Comparison of ENCODE assay signal across 17 mouse cellular contexts in genomic region chr6:33409586-33409985, GRCm38 (mm10).
"Had no signal": no experiment of that assay in that cellular context is flagged by ENCODE, and none has a peak within 500 bp of the region (broad histone marks: within the 10 kb centered on the region; RNA-seq: fewer than 3 reads in every experiment).

No protein-coding gene starts in this region.

- H3K27me3 ChIP-seq: liver, embryonic 15.5 days; neural tube, embryonic 15.5 days had no signal

- H3K9ac ChIP-seq: liver, embryonic 15.5 days; neural tube, embryonic 15.5 days had no signal

- H3K4me2 ChIP-seq: liver, embryonic 11.5 days; liver, embryonic 15.5 days; neural tube, embryonic 15.5 days had no signal

- ATAC-seq: lung, postnatal 0 days had no signal

- H3K27ac ChIP-seq: limb, embryonic 10.5 days; liver, embryonic 15.5 days; neural tube, embryonic 15.5 days; stomach, postnatal 0 days had no signal

- H3K4me3 ChIP-seq: limb, embryonic 10.5 days; liver, embryonic 15.5 days; myocyte; neural tube, embryonic 15.5 days had no signal

- H3K36me3 ChIP-seq: limb, embryonic 10.5 days; liver, embryonic 15.5 days; neural tube, embryonic 15.5 days had no signal

- H3K4me1 ChIP-seq: liver, embryonic 15.5 days had no signal

- DNase-seq: kidney, adult 9 months; kidney, postnatal 25 days; layer of hippocampus, adult 9-11 months; layer of hippocampus, postnatal 36 days; lung, adult 2 months; lung, postnatal 36 days; midbrain, embryonic 14.5 days; right cerebral cortex, adult 18-20 months; right cerebral cortex, postnatal 25 days; thymus, postnatal 4 days had no signal

- H3K9me3 ChIP-seq: limb, embryonic 10.5 days; liver, embryonic 15.5 days; neural tube, embryonic 15.5 days had no signal
